Mouse (Mus musculus) forebrain, embryonic 16.5 days (tissue): ENCODE results near the gene Pwwp2b. TPM values are rescaled to one million over a fixed set of nuclear protein-coding genes. Genes with fewer than 3 reads are reported as not detected.

Source experiments
- ATAC-seq: fragments of 200-750 bp; cut with Nextera tagmentation; 2 replicates; pipeline ENCODE4 v1.8.0; 2017; ENCODE audit warnings: mild to moderate bottlenecking, moderate library complexity
- H3K27ac ChIP-seq: fragments of 300-500 bp; sonication (generic); 2 replicates; pipeline ENCODE4 v1.5.1; 2014; ENCODE audit warnings: low read length, control low read depth
- H3K27me3 ChIP-seq: fragments of 300-500 bp; sonication (generic); replicated peaks from 2 replicates; pipeline ENCODE4 v1.6.1; 2014; ENCODE audit warnings: low read length; ENCODE audit not compliant: control insufficient read depth, insufficient read depth
- H3K36me3 ChIP-seq: fragments of 300-500 bp; sonication (generic); 2 replicates; pipeline ENCODE4 v1.6.1; 2014; ENCODE audit not compliant: control insufficient read depth, insufficient read depth
- H3K4me1 ChIP-seq: fragments of 300-500 bp; sonication (generic); replicated peaks from 2 replicates; pipeline ENCODE4 v1.6.1; 2014; ENCODE audit warnings: low read length; ENCODE audit not compliant: control insufficient read depth, insufficient read depth
- H3K4me2 ChIP-seq: fragments of 300-500 bp; sonication (generic); 2 replicates; pipeline ENCODE4 v1.6.1; 2014; ENCODE audit warnings: mild to moderate bottlenecking, low read length, control low read depth
- H3K4me3 ChIP-seq: fragments of 300-500 bp; sonication (generic); replicated peaks from 2 replicates; pipeline ENCODE4 v1.5.1; 2014; ENCODE audit warnings: mild to moderate bottlenecking, low read length, control low read depth
- H3K9ac ChIP-seq: fragments of 300-500 bp; sonication (generic); replicated peaks from 2 replicates; pipeline ENCODE4 v1.6.1; 2014; ENCODE audit warnings: low read depth, low read length, control low read depth
- H3K9me3 ChIP-seq: fragments of 300-500 bp; sonication (generic); 2 replicates; pipeline ENCODE4 v1.6.1; 2016; ENCODE audit warnings: low read length; ENCODE audit not compliant: control insufficient read depth
- WGBS: fragments of 180-500 bp; shearing (Covaris S2); extraction: QIAGEN DNeasy Blood & Tissue Kit; methylation state at CpG from one replicate; pipeline ENCODE4 v1.1.7; 2014; 5-methylcytosine and 5-hydroxymethylcytosine counted together
- polyA plus RNA-seq: library from polyadenylated mRNA; unstranded; fragments of >200 nt; fragmentation: Nextera tagmentation; extraction: Ambion mirVana; gene quantifications from 2 replicates; pipeline ENCODE4 v1.2.1, GENCODE M21; 2015

Gene Pwwp2b
- polyA plus RNA-seq, 1 experiment from 2014 or later = 7.7 TPM

GRCm38 (mm10) chr7:139310487-139310951 is 62.2 kb downstream of the Pwwp2b start:
- Histone ChIP-seq H3K4me1 (peaks cover 5% of the 10 kb centered on the region; the same call in 1 of the 2 replicates), H3K27me3 (no peaks in the 10 kb centered on the region), H3K4me2 (no peak overlapping the region), H3K9me3 (no peaks in the 10 kb centered on the region), H3K36me3 (no peaks in the 10 kb centered on the region), H3K27ac (no peak overlapping the region), H3K9ac (no peak overlapping the region), H3K4me3 (no peak overlapping the region)
- peak; percentile 45 for ATAC-seq
- WGBS = 15% methylated on average over 6 of the region's 6 CpGs

- WGBS = 43% methylated on average over 5 of the region's 5 CpGs
- no peak for ATAC-seq
- no peaks in the 10 kb centered on the region for H3K9me3 ChIP-seq
Observed at GRCm38 (mm10) chr7:139312686-139313085, 64.4 kb downstream of the Pwwp2b start.

GRCm38 (mm10) chr7:139313413-139313812 is 65.1 kb downstream of the Pwwp2b start:
- no peaks in the 10 kb centered on the region for H3K9me3 ChIP-seq
- no peak overlapping the region for H3K27ac ChIP-seq
- H3K4me1 ChIP-seq = peaks cover 5% of the 10 kb centered on the region; the same call in 1 of the 2 replicates
- H3K4me3 ChIP-seq = no peak overlapping the region
- ATAC-seq = no peak
- 91% methylated on average over 5 of the region's 5 CpGs for WGBS
- H3K4me2 ChIP-seq = no peak overlapping the region
- H3K9ac ChIP-seq = no peak overlapping the region
- H3K36me3 ChIP-seq = no peaks in the 10 kb centered on the region
- no peaks in the 10 kb centered on the region for H3K27me3 ChIP-seq

More at GRCm38 (mm10) chr7:139312686-139313085, 64.4 kb downstream of the Pwwp2b start:
- no peaks in the 10 kb centered on the region for H3K36me3 ChIP-seq
- no peaks in the 10 kb centered on the region for H3K27me3 ChIP-seq
- H3K4me3 ChIP-seq = no peak overlapping the region
- H3K27ac ChIP-seq = no peak overlapping the region
- H3K9ac ChIP-seq = no peak overlapping the region
- H3K4me1 ChIP-seq = peaks cover 5% of the 10 kb centered on the region; the same call in 1 of the 2 replicates
- no peak overlapping the region for H3K4me2 ChIP-seq

GRCm38 (mm10) chr7:139314716-139315115 is 66.4 kb downstream of the Pwwp2b start:
- no peak for ATAC-seq
- 84% methylated on average over 3 of the region's 3 CpGs for WGBS
- no peak overlapping the region for H3K4me2 ChIP-seq

GRCm38 (mm10) chr7:139319006-139319411 is 70.7 kb downstream of the Pwwp2b start:
- peak; percentile 87 for ATAC-seq
- no peak overlapping the region for H3K4me3 ChIP-seq
- H3K4me2 ChIP-seq = no peak overlapping the region
- H3K36me3 ChIP-seq = no peaks in the 10 kb centered on the region
- no peak overlapping the region for H3K9ac ChIP-seq
- 8% methylated on average over 1 of the region's 1 CpGs for WGBS
- no peak overlapping the region; the same call in 1 of the 2 replicates for H3K27ac ChIP-seq
- H3K4me1 ChIP-seq = peaks cover 10% of the 10 kb centered on the region; the same call in 1 of the 2 replicates
- no peaks in the 10 kb centered on the region for H3K9me3 ChIP-seq
- H3K27me3 ChIP-seq = no peaks in the 10 kb centered on the region

More at GRCm38 (mm10) chr7:139314716-139315115, 66.4 kb downstream of the Pwwp2b start:
- H3K4me3 ChIP-seq = no peak overlapping the region
- no peaks in the 10 kb centered on the region for H3K36me3 ChIP-seq
- H3K27ac ChIP-seq = no peak overlapping the region
- no peaks in the 10 kb centered on the region for H3K27me3 ChIP-seq
- no peaks in the 10 kb centered on the region for H3K9me3 ChIP-seq
- H3K9ac ChIP-seq = no peak overlapping the region
- H3K4me1 ChIP-seq = peaks cover 12% of the 10 kb centered on the region

Other genes with a start within 250 kb of the Pwwp2b start
- gene Dpysl4, start 162.5 kb upstream of the Pwwp2b start, polyA plus RNA-seq = 103 and 122 TPM in 2 replicates
- gene Lrrc27, start 35.5 kb upstream of the Pwwp2b start, polyA plus RNA-seq = 3.6 and 4.6 TPM in 2 replicates
- 1.3 and 2.3 TPM in 2 replicates for gene Stk32c, start 35.2 kb upstream of the Pwwp2b start, polyA plus RNA-seq
- 9.3 and 11.2 TPM in 2 replicates for gene Inpp5a, start 140.6 kb downstream of the Pwwp2b start, polyA plus RNA-seq